Mouse (Mus musculus) T-helper 17 cell (primary cell): ENCODE measurements around the gene Ntrk2.
"Not testable (repeated sequence)": the region's sequence is repeated elsewhere in the genome, so short reads cannot be mapped to it uniquely, and the experiment has no call there.

Source experiments
- in situ Hi-C, 2 experiments: fragments of 300-600 bp; cut with MboI, MseI; formaldehyde crosslinking; loops; 1 replicate in 1 of 2; 2 replicates in 1 of 2; pipeline ENCODE4 v1.15.1; 2025; ENCODE audit warnings: high pct_unique_total_duplicates in 2 of 2

Ntrk2 gene

GRCm38 (mm10) chr13:59028546-59028945 lies 222.2 kb downstream of the Ntrk2 start:
- in situ Hi-C loops = loop anchor here (10.0 to 25.0 kb wide), 2 partner anchors 256 to 716 kb away; no protein-coding TSS in a partner anchor

GRCm38 (mm10) chr13:59030574-59030973 lies 224.2 kb downstream of the Ntrk2 start:
- in situ Hi-C loops = loop anchor here in 1 of 2 experiments (25.0 kb wide), 1 partner anchor 718 kb away; no protein-coding TSS in a partner anchor

- in situ Hi-C loops = loop anchor here in 1 of 2 experiments (25.0 kb wide), 1 partner anchor 728 kb away; no protein-coding TSS in a partner anchor
These were observed 234.0 kb downstream of the Ntrk2 start for GRCm38 (mm10) chr13:59040156-59040915.

- in situ Hi-C loops = loop anchor here in 1 of 2 experiments (25.0 kb wide), 1 partner anchor 729 kb away; no protein-coding TSS in a partner anchor
These were observed 234.8 kb downstream of the Ntrk2 start for GRCm38 (mm10) chr13:59041013-59041764.

- in situ Hi-C loops = no loop called here
These were observed 245.8 kb downstream of the Ntrk2 start for GRCm38 (mm10) chr13:59052188-59052587.

GRCm38 (mm10) chr13:59054331-59054730 lies 248.0 kb downstream of the Ntrk2 start:
- in situ Hi-C loops = not testable (repeated sequence)

- in situ Hi-C loops = no loop called here
These were observed 250.5 kb downstream of the Ntrk2 start for GRCm38 (mm10) chr13:59056859-59057258.

- in situ Hi-C loops = no loop called here
These were observed 251.5 kb downstream of the Ntrk2 start for GRCm38 (mm10) chr13:59057886-59058285.

- in situ Hi-C loops = no loop called here
These were observed 252.7 kb downstream of the Ntrk2 start for GRCm38 (mm10) chr13:59059118-59059517.

GRCm38 (mm10) chr13:59065677-59066076 lies 259.3 kb downstream of the Ntrk2 start:
- in situ Hi-C loops = no loop called here

GRCm38 (mm10) chr13:59073635-59074256 lies 267.4 kb downstream of the Ntrk2 start:
- in situ Hi-C loops = loop anchor here in 1 of 2 experiments (10.0 kb wide), 1 partner anchor 1311 kb away; no protein-coding TSS in a partner anchor

GRCm38 (mm10) chr13:59076489-59076888 lies 270.1 kb downstream of the Ntrk2 start:
- in situ Hi-C loops = loop anchor here in 1 of 2 experiments (10.0 kb wide), 1 partner anchor 1308 kb away; no protein-coding TSS in a partner anchor

GRCm38 (mm10) chr13:59079761-59080461 lies 273.5 kb downstream of the Ntrk2 start:
- in situ Hi-C loops = loop anchor here in 1 of 2 experiments (10.0 kb wide), 1 partner anchor 1305 kb away; no protein-coding TSS in a partner anchor

GRCm38 (mm10) chr13:59080468-59080867 lies 274.1 kb downstream of the Ntrk2 start:
- in situ Hi-C loops = no loop called here

- in situ Hi-C loops = no loop called here
These were observed 282.6 kb downstream of the Ntrk2 start for GRCm38 (mm10) chr13:59089016-59089415.

- in situ Hi-C loops = no loop called here
These were observed 285.0 kb downstream of the Ntrk2 start for GRCm38 (mm10) chr13:59091138-59091971.

- in situ Hi-C loops = no loop called here
These were observed 285.9 kb downstream of the Ntrk2 start for GRCm38 (mm10) chr13:59092045-59092857.

- in situ Hi-C loops = no loop called here
These were observed 286.4 kb downstream of the Ntrk2 start for GRCm38 (mm10) chr13:59092858-59093154.

- in situ Hi-C loops = no loop called here
These were observed 288.4 kb downstream of the Ntrk2 start for GRCm38 (mm10) chr13:59094722-59095121.
